Mouse (Mus musculus) intestine, embryonic 15.5 days (tissue): ENCODE measurements at regions not wholly inside any gene's neighbourhood (a gene's known extent, or its start where the extent isn't known, plus 50 kb on each side); places are given as distances from the start of the nearest gene placed in this dataset.

Source experiments
- ATAC-seq: fragments of 200-750 bp; cut with Nextera tagmentation; 2 replicates; pipeline ENCODE4 v1.8.0; 2017; ENCODE audit warnings: moderate TSS enrichment, moderate library complexity
- H3K27ac ChIP-seq: fragments of 300-500 bp; sonication (generic); 2 replicates; pipeline ENCODE4 v1.5.1; 2015; ENCODE audit warnings: mild to moderate bottlenecking, inconsistent platforms
- H3K27me3 ChIP-seq: fragments of 300-500 bp; sonication (generic); replicated peaks from 2 replicates; pipeline ENCODE4 v1.6.1; 2015; ENCODE audit warnings: inconsistent platforms
- H3K36me3 ChIP-seq: fragments of 300-500 bp; sonication (generic); 2 replicates; pipeline ENCODE4 v1.6.1; 2015; ENCODE audit warnings: inconsistent platforms
- H3K4me1 ChIP-seq: fragments of 300-500 bp; sonication (generic); replicated peaks from 2 replicates; pipeline ENCODE4 v1.6.1; 2015; ENCODE audit warnings: inconsistent platforms
- H3K4me2 ChIP-seq: fragments of 300-500 bp; sonication (generic); replicated peaks from 2 replicates; pipeline ENCODE4 v1.6.1; 2015; ENCODE audit warnings: mild to moderate bottlenecking, inconsistent platforms
- H3K4me3 ChIP-seq: fragments of 300-500 bp; sonication (generic); replicated peaks from 2 replicates; pipeline ENCODE4 v1.5.1; 2015; ENCODE audit warnings: inconsistent platforms
- H3K9ac ChIP-seq: fragments of 300-500 bp; sonication (generic); 2 replicates; pipeline ENCODE4 v1.6.1; 2015; ENCODE audit warnings: inconsistent platforms
- H3K9me3 ChIP-seq: fragments of 300-500 bp; sonication (generic); 2 replicates; pipeline ENCODE4 v1.6.1; 2016; ENCODE audit warnings: inconsistent platforms
- WGBS: fragments of 180-500 bp; shearing (Covaris S2); methylation state at CpG from one replicate; pipeline ENCODE4 v1.1.7; 2015; 5-methylcytosine and 5-hydroxymethylcytosine counted together

- no peak for ATAC-seq
- H3K27ac ChIP-seq, result no peak overlapping the region
- no peaks in the 10 kb centered on the region for H3K27me3 ChIP-seq
- no peak overlapping the region for H3K4me2 ChIP-seq
- H3K4me3 ChIP-seq, result no peak overlapping the region
- no peak overlapping the region for H3K9ac ChIP-seq
- H3K4me1 ChIP-seq, result no peaks in the 10 kb centered on the region
- no peaks in the 10 kb centered on the region for H3K36me3 ChIP-seq
- H3K9me3 ChIP-seq, result no peaks in the 10 kb centered on the region
These were observed 243.6 kb upstream of the Tle1 start for GRCm38 (mm10) chr4:72444177-72444770.

- ATAC-seq, result no peak
- Histone ChIP-seq H3K36me3 (no peaks in the 10 kb centered on the region), H3K9ac (no peak overlapping the region), H3K27me3 (no peaks in the 10 kb centered on the region), H3K9me3 (no peaks in the 10 kb centered on the region), H3K4me1 (no peaks in the 10 kb centered on the region), H3K4me2 (no peak overlapping the region), H3K4me3 (no peak overlapping the region), H3K27ac (no peak overlapping the region)
These were observed 236.6 kb upstream of the Tle1 start for GRCm38 (mm10) chr4:72437367-72437766.

GRCm38 (mm10) chr4:72425316-72425715 is 224.6 kb upstream of the Tle1 start:
- H3K4me2 ChIP-seq, result no peak overlapping the region
- WGBS, result 83% methylated on average over 1 of the region's 1 CpGs
- H3K27me3 ChIP-seq, result no peaks in the 10 kb centered on the region
- no peak for ATAC-seq
- no peaks in the 10 kb centered on the region for H3K4me1 ChIP-seq
- no peaks in the 10 kb centered on the region for H3K9me3 ChIP-seq
- no peak overlapping the region for H3K9ac ChIP-seq
- H3K36me3 ChIP-seq, result no peaks in the 10 kb centered on the region
- H3K27ac ChIP-seq, result no peak overlapping the region
- no peak overlapping the region for H3K4me3 ChIP-seq

GRCm38 (mm10) chr4:72412100-72412788 is 211.5 kb upstream of the Tle1 start:
- H3K4me2 ChIP-seq, result no peak overlapping the region
- H3K27me3 ChIP-seq, result no peaks in the 10 kb centered on the region
- H3K27ac ChIP-seq, result no peak overlapping the region
- WGBS, result 87% methylated on average over 8 of the region's 8 CpGs
- no peaks in the 10 kb centered on the region for H3K36me3 ChIP-seq
- H3K9ac ChIP-seq, result no peak overlapping the region
- H3K4me3 ChIP-seq, result no peak overlapping the region
- no peaks in the 10 kb centered on the region for H3K4me1 ChIP-seq
- ATAC-seq, result no peak
- H3K9me3 ChIP-seq, result no peaks in the 10 kb centered on the region

- no peak overlapping the region for H3K4me3 ChIP-seq
- ATAC-seq, result no peak
- H3K9me3 ChIP-seq, result no peaks in the 10 kb centered on the region
- H3K9ac ChIP-seq, result no peak overlapping the region
- H3K4me2 ChIP-seq, result no peak overlapping the region
- H3K27ac ChIP-seq, result no peak overlapping the region
- no peaks in the 10 kb centered on the region for H3K4me1 ChIP-seq
- no peaks in the 10 kb centered on the region for H3K27me3 ChIP-seq
- no peaks in the 10 kb centered on the region for H3K36me3 ChIP-seq
- 80% methylated on average over 3 of the region's 3 CpGs for WGBS
These were observed 210.6 kb upstream of the Tle1 start for GRCm38 (mm10) chr4:72411343-72411742.

GRCm38 (mm10) chr4:72400759-72401158 is 200.0 kb upstream of the Tle1 start:
- no peak overlapping the region for H3K9ac ChIP-seq
- H3K27ac ChIP-seq, result no peak overlapping the region
- WGBS, result 94% methylated on average over 1 of the region's 1 CpGs
- no peak overlapping the region for H3K4me3 ChIP-seq
- no peaks in the 10 kb centered on the region for H3K27me3 ChIP-seq
- ATAC-seq, result no peak
- no peak overlapping the region for H3K4me2 ChIP-seq
- no peaks in the 10 kb centered on the region for H3K36me3 ChIP-seq
- no peaks in the 10 kb centered on the region for H3K4me1 ChIP-seq
- no peaks in the 10 kb centered on the region for H3K9me3 ChIP-seq

- Histone ChIP-seq H3K4me2 (no peak overlapping the region), H3K27ac (no peak overlapping the region), H3K27me3 (no peaks in the 10 kb centered on the region), H3K9ac (no peak overlapping the region), H3K4me1 (no peaks in the 10 kb centered on the region), H3K4me3 (no peak overlapping the region), H3K36me3 (no peaks in the 10 kb centered on the region), H3K9me3 (no peaks in the 10 kb centered on the region)
- WGBS, result 78% methylated on average over 3 of the region's 3 CpGs
- ATAC-seq, result no peak
These were observed 191.2 kb upstream of the Tle1 start for GRCm38 (mm10) chr4:72391887-72392435.

GRCm38 (mm10) chr4:72389811-72390625 is 189.3 kb upstream of the Tle1 start:
- no peak overlapping the region for H3K9ac ChIP-seq
- no peak overlapping the region for H3K4me2 ChIP-seq
- no peak for ATAC-seq
- no peak overlapping the region for H3K4me3 ChIP-seq
- no peaks in the 10 kb centered on the region for H3K9me3 ChIP-seq
- no peaks in the 10 kb centered on the region for H3K36me3 ChIP-seq
- H3K27ac ChIP-seq, result no peak overlapping the region
- H3K4me1 ChIP-seq, result no peaks in the 10 kb centered on the region
- H3K27me3 ChIP-seq, result no peaks in the 10 kb centered on the region
- WGBS, result 69% methylated on average over 5 of the region's 5 CpGs

GRCm38 (mm10) chr4:72384901-72385264 is 184.2 kb upstream of the Tle1 start:
- H3K36me3 ChIP-seq, result no peaks in the 10 kb centered on the region
- ATAC-seq, result no peak
- no peaks in the 10 kb centered on the region for H3K9me3 ChIP-seq
- no peak overlapping the region for H3K27ac ChIP-seq
- H3K9ac ChIP-seq, result no peak overlapping the region
- H3K4me3 ChIP-seq, result no peak overlapping the region
- 61% methylated on average over 12 of the region's 12 CpGs for WGBS
- no peaks in the 10 kb centered on the region for H3K27me3 ChIP-seq
- no peaks in the 10 kb centered on the region for H3K4me1 ChIP-seq
- H3K4me2 ChIP-seq, result no peak overlapping the region

- Histone ChIP-seq H3K4me3 (no peak overlapping the region), H3K9me3 (no peaks in the 10 kb centered on the region), H3K4me1 (no peaks in the 10 kb centered on the region), H3K27ac (no peak overlapping the region), H3K9ac (no peak overlapping the region), H3K36me3 (no peaks in the 10 kb centered on the region), H3K4me2 (no peak overlapping the region), H3K27me3 (no peaks in the 10 kb centered on the region)
- 94% methylated on average over 5 of the region's 5 CpGs for WGBS
- no peak for ATAC-seq
These were observed 183.7 kb upstream of the Tle1 start for GRCm38 (mm10) chr4:72384259-72384900.

- Histone ChIP-seq H3K27ac (no peak overlapping the region), H3K27me3 (no peaks in the 10 kb centered on the region), H3K4me3 (no peak overlapping the region), H3K4me2 (no peak overlapping the region), H3K9ac (no peak overlapping the region), H3K36me3 (no peaks in the 10 kb centered on the region), H3K4me1 (0 out of 2 replicates have a peak, but pooled peaks cover 3% of the 10 kb centered on the region), H3K9me3 (no peaks in the 10 kb centered on the region)
- no peak for ATAC-seq
- 71% methylated on average over 2 of the region's 2 CpGs for WGBS
These were observed 183.0 kb upstream of the Tle1 start for GRCm38 (mm10) chr4:72383729-72384128.

- Histone ChIP-seq H3K4me2 (no peak overlapping the region), H3K9me3 (no peaks in the 10 kb centered on the region), H3K27me3 (no peaks in the 10 kb centered on the region), H3K4me1 (0 out of 2 replicates have a peak, but pooled peaks cover 3% of the 10 kb centered on the region), H3K9ac (no peak overlapping the region), H3K27ac (no peak overlapping the region), H3K4me3 (no peak overlapping the region), H3K36me3 (no peaks in the 10 kb centered on the region)
- ATAC-seq, result no peak
- 90% methylated on average over 11 of the region's 11 CpGs for WGBS
These were observed 181.9 kb upstream of the Tle1 start for GRCm38 (mm10) chr4:72382517-72383147.
